Mouse (Mus musculus) hindbrain, embryonic 10.5 days (tissue): Measurements from ENCODE around the gene Irak2. TPM values are rescaled to one million over a fixed set of nuclear protein-coding genes. Genes with fewer than 3 reads are reported as not detected.
A peak's percentile ranks its signal among the peaks of the same experiment; 100 is the strongest.

Experiments used
- DNase-seq: peaks from one replicate; pipeline ENCODE4 v3.0.0-alpha.2; 2017; ENCODE audit warnings: low spot score
- H3K27ac ChIP-seq: fragments of 300-500 bp; sonication (generic); 2 replicates; pipeline ENCODE4 v1.5.1; 2016; ENCODE audit warnings: mild to moderate bottlenecking, moderate library complexity
- H3K27me3 ChIP-seq: fragments of 300-500 bp; sonication (generic); 2 replicates; pipeline ENCODE4 v1.6.1; 2016; ENCODE audit warnings: mild to moderate bottlenecking; ENCODE audit not compliant: poor library complexity, insufficient read depth, severe bottlenecking
- H3K36me3 ChIP-seq: fragments of 300-500 bp; sonication (generic); 2 replicates; pipeline ENCODE4 v1.6.1; 2016; ENCODE audit warnings: mild to moderate bottlenecking, moderate library complexity
- H3K4me1 ChIP-seq: fragments of 300-500 bp; sonication (generic); replicated peaks from 2 replicates; pipeline ENCODE4 v1.6.1; 2016; ENCODE audit warnings: mild to moderate bottlenecking
- H3K4me3 ChIP-seq: fragments of 300-500 bp; sonication (generic); 2 replicates; pipeline ENCODE4 v1.5.1; 2016; ENCODE audit warnings: mild to moderate bottlenecking, moderate library complexity
- H3K9me3 ChIP-seq: fragments of 300-500 bp; sonication (generic); 2 replicates; pipeline ENCODE4 v1.6.1; 2016; ENCODE audit warnings: mild to moderate bottlenecking, moderate library complexity
- WGBS: fragments of 180-500 bp; shearing (Covaris S2); methylation state at CpG from one replicate; pipeline ENCODE4 v1.1.7; 2016; 5-methylcytosine and 5-hydroxymethylcytosine counted together
- polyA plus RNA-seq: library from polyadenylated mRNA; unstranded; fragments of >200 nt; fragmentation: Nextera tagmentation; extraction: Ambion mirVana; gene quantifications from 2 replicates; pipeline ENCODE4 v1.2.1, GENCODE M21; 2016

Irak2 gene
- 5.1 and 6.8 TPM in 2 replicates for polyA plus RNA-seq

DNA sequence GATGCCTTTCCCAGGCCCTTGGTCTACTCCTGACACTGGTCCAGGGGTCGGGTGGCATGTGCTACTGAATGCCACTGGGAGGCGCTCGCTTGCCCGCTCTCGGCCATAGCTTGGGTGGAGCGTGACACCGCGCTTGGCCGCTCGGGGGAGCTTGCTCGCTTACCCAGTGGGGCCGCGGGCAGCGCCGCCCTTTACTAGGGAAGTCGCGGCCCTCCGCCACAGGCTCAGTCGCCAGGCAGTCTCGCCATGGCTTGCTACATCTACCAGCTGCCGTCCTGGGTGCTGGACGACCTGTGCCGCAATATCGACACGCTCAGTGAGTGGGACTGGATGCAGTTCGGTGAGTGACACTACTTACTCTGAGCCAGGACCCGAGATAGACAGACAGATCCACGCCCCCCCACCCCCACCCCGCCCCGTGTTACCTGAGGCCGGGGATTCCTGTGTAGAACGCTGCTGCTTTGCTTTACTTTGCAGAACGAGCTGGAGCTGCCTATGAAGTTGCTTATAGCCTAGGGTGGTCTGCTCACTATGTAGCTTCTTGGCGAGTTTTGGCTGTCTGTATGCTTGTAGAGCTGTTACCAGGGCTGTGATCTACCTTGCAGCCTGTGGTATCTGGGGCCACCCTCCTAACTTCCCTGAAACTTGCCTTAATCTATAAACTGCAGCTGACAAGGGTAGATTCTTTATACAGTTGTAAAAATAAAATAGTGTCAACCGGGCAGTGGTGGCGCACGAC, at the start of gene Irak2:
Gene Irak2 (plus strand): TSS at position 166 of the 739 bp plus-strand sequence.
- WGBS = 9% methylated on average over 37 of the region's 37 CpGs
- DNase-seq = peak; percentile 93
- peak within 1 kb of the TSS; percentile 78 for H3K27ac ChIP-seq

DNA sequence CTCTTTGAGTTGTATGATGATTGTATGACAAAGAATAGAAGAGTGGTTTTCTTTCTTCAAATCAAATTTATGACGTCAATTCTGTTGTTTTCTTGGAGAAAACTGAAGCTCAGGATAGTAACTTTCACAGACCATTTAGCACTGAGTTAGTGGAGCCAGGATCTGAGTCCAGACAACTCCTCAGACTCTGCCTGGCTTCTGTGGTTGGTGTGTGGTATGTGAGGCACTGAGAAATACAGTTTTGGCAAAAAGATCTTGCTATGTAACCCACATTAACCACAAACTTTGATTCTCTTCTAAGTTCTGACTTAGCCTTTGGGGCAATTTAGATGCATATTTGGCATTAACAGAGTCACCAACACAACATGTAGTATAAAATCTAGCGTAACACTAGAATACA, 45.6 kb upstream of the Irak2 start:
- Histone ChIP-seq H3K4me1 (no peaks in the 10 kb centered on the region), H3K9me3 (no peaks in the 10 kb centered on the region), H3K27me3 (no peaks in the 10 kb centered on the region), H3K27ac (no peak overlapping the region), H3K4me3 (no peak overlapping the region), H3K36me3 (peaks cover 36% of the 10 kb centered on the region)
- WGBS = 91% methylated on average over 2 of the region's 2 CpGs
- no peak for DNase-seq

More for the DNA sequence above, at the start of gene Irak2:
- peaks cover 6% of the 10 kb centered on the region for H3K36me3 ChIP-seq
- H3K9me3 ChIP-seq = no peaks in the 10 kb centered on the region
- H3K27me3 ChIP-seq = no peaks in the 10 kb centered on the region
- peaks cover 14% of the 10 kb centered on the region for H3K4me1 ChIP-seq
- peak within 1 kb of the TSS; percentile 57 for H3K4me3 ChIP-seq

DNA sequence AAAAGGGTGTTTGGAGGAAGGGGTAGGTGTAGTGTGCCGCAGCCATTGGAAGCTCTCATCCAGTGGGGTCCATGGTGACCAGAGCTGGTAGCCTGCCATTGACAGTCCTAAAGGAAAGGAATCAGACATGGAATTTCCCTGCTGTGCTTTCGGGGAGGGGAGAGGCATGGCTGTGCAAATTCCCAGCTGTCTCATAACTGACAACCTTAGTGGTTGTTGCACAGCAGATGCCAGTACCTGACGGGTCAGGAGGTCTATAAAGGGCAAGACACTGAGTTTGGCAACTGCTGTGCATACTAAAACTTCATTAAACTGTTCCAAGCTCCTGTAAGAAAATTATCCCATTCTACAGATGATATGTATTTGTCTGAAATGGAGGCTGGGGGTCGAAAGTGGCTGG, 40.3 kb upstream of the Irak2 start:
- Histone ChIP-seq H3K36me3 (peaks cover 15% of the 10 kb centered on the region; the same call in 1 of the 2 replicates), H3K9me3 (no peaks in the 10 kb centered on the region), H3K27ac (no peak overlapping the region), H3K4me3 (no peak overlapping the region), H3K4me1 (peaks cover 8% of the 10 kb centered on the region), H3K27me3 (no peaks in the 10 kb centered on the region)
- no peak for DNase-seq
- whole genome bisulfite sequencing = 91% methylated on average over 4 of the region's 4 CpGs

DNA sequence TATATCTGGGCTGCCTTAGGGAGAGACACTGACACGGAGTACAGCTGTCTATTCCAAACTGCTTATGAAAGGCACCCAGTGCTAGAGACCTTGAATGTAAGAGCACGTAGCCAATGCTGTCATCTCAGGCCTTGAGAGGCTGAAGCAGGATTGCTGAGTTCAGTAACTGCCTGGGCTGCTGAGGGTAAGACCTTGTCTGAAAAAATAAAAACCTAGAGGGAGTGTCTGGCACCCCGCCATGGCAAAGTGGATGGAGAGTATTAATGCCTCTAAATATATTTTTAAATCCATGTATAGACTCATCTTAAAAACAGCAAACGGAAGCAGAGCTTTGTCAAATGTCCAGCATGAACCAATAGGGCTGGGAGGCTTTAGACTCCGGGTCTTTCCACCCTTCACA, 38.4 kb upstream of the Irak2 start:
- no peak for DNase-seq
- 79% methylated on average over 5 of the region's 5 CpGs for WGBS
- Histone ChIP-seq H3K27ac (no peak overlapping the region), H3K9me3 (no peaks in the 10 kb centered on the region), H3K27me3 (no peaks in the 10 kb centered on the region), H3K4me3 (no peak overlapping the region), H3K36me3 (peaks cover 11% of the 10 kb centered on the region; the same call in 1 of the 2 replicates), H3K4me1 (peaks cover 13% of the 10 kb centered on the region)

DNA sequence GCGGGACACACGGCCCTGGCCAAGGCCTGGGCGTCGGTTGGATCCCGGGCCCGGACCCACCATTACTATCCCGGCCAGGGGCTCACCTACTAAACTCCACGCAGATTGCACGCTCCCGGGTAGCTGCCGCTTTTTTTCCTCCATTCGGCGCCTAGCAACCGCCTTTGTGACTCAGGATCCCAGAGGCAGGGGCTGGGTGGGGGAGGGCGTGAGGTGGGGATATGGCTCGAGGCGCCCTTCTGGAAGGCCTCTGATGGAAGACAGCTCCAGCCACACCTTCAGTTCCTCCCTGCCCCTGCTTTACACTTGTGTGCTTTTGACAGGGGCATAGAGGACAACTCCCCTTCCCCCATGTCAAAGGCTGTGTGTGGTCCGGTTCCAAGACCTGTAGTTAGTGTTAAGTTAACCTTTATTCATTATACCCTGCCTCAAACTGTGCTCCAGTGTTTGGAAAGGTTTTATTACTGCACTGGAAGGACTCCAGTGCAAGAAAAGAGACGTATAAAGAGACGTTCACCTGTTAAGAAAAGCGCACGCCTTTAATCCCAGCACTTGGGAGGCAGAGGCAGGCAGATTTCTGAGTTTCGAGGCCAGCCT, 37.6 kb upstream of the Irak2 start, which contains the start of gene Fancd2os:
Gene Fancd2os (minus strand): TSS at position 173 of the 597 bp plus-strand sequence.
- Histone ChIP-seq H3K36me3 (peaks cover 11% of the 10 kb centered on the region; the same call in 1 of the 2 replicates), H3K4me3 (no peak within 1 kb of the TSS; the same call in 1 of the 2 replicates), H3K27me3 (no peaks in the 10 kb centered on the region), H3K9me3 (no peaks in the 10 kb centered on the region), H3K4me1 (peaks cover 21% of the 10 kb centered on the region), H3K27ac (peak within 1 kb of the TSS; percentile 69)
- DNase-seq = peak; percentile 26
- WGBS = 43% methylated on average over 23 of the region's 23 CpGs

DNA sequence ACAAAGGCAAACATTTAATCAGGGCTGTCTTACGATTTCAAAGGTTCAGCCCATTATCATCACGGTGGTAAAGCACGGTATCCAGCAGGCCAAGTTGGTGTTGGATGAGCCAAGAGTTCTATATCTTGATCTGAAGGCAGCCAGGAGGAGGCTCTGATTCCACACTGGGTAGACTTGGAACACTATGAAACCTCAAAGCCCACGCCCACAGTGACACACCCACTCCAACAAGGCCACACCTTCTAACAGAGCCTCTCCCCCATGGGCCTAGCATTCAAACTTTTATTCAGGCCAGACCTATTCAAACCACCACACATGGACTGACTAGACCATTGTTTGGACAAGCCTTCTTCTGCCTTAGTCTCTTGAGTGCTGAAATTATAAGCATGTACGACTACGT, 35.4 kb upstream of the Irak2 start:
- WGBS = 96% methylated on average over 6 of the region's 6 CpGs
- H3K27me3 ChIP-seq = no peaks in the 10 kb centered on the region
- H3K27ac ChIP-seq = no peak overlapping the region
- no peak overlapping the region for H3K4me3 ChIP-seq
- no peak for DNase-seq
- H3K36me3 ChIP-seq = peaks cover 17% of the 10 kb centered on the region
- H3K9me3 ChIP-seq = no peaks in the 10 kb centered on the region
- peaks cover 33% of the 10 kb centered on the region for H3K4me1 ChIP-seq

DNA sequence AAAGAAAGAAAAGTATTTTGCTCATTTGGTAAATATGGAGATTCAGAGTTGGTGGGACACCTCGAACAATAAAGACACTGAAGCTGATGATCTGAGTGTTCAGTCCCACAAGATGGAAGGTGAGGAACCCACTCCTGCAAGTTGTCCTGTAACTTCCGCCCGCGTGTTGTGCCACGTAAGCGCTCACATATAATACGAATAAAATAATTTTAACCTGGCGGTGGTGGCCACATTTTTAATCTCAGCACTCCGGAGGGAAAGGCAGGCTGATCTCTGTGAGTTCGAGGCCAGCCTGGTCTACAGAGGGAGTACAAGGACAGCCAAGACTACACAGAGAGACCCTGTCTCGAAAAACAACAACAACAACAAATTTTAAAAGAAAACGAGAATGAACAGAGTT, 34.3 kb upstream of the Irak2 start:
- H3K27me3 ChIP-seq = no peaks in the 10 kb centered on the region
- peaks cover 19% of the 10 kb centered on the region for H3K36me3 ChIP-seq
- no peaks in the 10 kb centered on the region for H3K9me3 ChIP-seq
- H3K4me3 ChIP-seq = peak overlapping the region; percentile 96
- no peak for DNase-seq
- WGBS = 49% methylated on average over 12 of the region's 12 CpGs
- H3K27ac ChIP-seq = peak overlapping the region; percentile 94
- H3K4me1 ChIP-seq = peaks cover 33% of the 10 kb centered on the region

DNA sequence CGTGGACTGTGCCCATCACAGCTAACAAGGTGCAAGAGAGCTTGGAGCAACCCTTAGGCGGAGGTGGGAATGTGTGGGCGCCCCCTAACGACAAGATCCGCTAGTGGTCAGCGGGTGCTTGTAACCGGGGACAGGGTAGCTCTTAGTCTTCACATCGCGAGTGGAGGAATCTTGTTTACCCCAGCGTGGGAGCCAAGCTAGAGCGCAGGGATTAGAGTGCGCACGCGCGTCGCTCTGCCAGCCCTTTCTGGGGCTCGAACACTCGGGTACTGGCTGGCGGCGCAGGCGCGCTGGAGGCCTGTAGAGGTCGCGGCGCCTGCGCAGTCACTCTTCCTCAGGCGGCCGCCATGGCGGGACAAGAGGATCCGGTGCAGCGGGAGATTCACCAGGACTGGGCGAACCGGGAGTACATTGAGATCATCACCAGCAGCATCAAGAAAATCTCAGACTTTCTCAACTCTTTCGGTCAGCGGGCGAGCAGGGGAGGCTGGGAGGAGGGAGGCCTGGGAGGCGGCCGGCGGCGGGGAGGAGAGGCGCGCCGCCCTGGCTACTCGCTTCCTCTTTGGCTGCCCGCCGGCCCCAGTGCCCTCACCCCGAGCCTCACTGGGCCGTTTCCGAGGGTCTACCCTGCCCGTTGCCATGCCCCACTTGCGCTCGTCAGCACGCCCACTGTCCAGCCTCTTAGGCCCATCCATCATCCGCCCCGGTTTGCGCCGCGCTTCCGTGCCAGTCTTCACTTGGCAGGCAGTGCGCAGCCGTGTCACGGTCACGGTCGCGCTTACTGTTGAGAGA, 33.6 kb upstream of the Irak2 start, which contains the start of gene Brk1:
Gene Brk1 (plus strand): TSS at position 341 of the 792 bp plus-strand sequence.
- peak; percentile 89 for DNase-seq
- H3K9me3 ChIP-seq = no peaks in the 10 kb centered on the region
- WGBS = under 1% methylated on average over 65 of the region's 65 CpGs
- no peaks in the 10 kb centered on the region for H3K27me3 ChIP-seq
- H3K4me3 ChIP-seq = peak within 1 kb of the TSS; percentile 96
- peaks cover 23% of the 10 kb centered on the region for H3K36me3 ChIP-seq
- peak within 1 kb of the TSS; percentile 94 for H3K27ac ChIP-seq
- peaks cover 33% of the 10 kb centered on the region for H3K4me1 ChIP-seq

DNA sequence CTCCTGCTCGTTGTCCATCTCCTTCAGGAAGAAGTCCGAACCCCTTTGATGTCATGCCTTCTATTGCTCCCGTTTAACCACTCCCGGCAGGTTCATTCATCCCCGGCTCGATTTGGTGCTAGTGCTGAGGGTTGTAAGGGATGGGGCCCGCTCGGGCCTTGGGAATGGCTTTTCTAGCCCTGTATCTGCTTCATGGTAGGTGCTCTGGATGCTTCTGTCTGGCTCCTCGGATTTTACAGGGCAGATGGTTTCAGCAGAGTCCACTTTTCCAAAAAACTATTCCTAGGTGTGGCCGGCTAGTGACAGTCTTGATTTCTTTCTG, 33.1 kb upstream of the Irak2 start:
- peak overlapping the region; percentile 96 for H3K4me3 ChIP-seq
- H3K4me1 ChIP-seq = peaks cover 31% of the 10 kb centered on the region
- DNase-seq = no peak
- no peaks in the 10 kb centered on the region for H3K27me3 ChIP-seq
- H3K36me3 ChIP-seq = peaks cover 29% of the 10 kb centered on the region
- 6% methylated on average over 10 of the region's 10 CpGs for WGBS
- no peaks in the 10 kb centered on the region for H3K9me3 ChIP-seq
- peak overlapping the region; percentile 94 for H3K27ac ChIP-seq

DNA sequence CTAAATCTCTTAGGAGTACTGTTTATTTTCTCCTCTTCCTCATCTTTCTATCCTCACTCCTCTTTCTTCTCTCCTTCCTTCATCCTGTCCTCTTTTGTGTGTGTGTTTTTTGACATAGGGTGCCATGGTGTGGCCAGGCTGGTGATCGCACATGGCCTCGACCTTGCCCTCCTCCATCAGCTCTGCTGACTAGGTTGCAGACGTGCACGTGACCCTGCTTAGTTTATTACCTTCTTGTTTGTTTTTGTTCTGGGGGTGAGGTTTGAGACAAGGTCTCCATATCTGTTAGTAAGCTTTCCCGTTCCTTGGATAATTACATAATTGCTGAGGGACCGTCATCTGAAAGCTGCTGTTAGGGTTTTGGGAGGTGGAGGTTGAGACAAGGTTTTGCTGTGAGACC, 29.4 kb upstream of the Irak2 start:
- Histone ChIP-seq H3K9me3 (peaks cover 4% of the 10 kb centered on the region; the same call in 1 of the 2 replicates), H3K4me1 (peaks cover 25% of the 10 kb centered on the region), H3K36me3 (peaks cover 65% of the 10 kb centered on the region), H3K27ac (no peak overlapping the region), H3K4me3 (no peak overlapping the region), H3K27me3 (no peaks in the 10 kb centered on the region)
- 92% methylated on average over 6 of the region's 6 CpGs for WGBS
- DNase-seq = no peak

DNA sequence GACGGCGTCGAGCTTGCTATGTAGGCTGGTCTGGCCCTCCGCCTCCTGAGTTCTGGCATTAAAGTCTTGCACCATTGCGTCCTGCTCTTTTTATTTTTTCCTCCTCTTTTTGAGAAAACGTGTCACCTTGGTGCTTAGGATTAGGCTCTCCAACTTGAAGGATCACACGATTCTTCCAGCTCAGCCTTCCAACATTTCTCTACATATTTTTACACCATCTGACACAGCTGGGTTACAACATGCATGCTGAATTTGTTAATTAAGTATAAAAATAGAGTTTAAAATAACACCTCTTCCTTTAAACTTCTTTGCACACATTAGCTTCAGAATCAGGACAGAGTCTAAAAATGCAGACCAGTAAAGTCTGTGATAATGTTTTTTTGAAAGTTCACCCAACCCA, 29.0 kb upstream of the Irak2 start:
- WGBS = 96% methylated on average over 7 of the region's 7 CpGs
- Histone ChIP-seq H3K27ac (no peak overlapping the region), H3K4me1 (peaks cover 23% of the 10 kb centered on the region), H3K9me3 (peaks cover 7% of the 10 kb centered on the region; the same call in 1 of the 2 replicates), H3K36me3 (peaks cover 70% of the 10 kb centered on the region), H3K4me3 (no peak overlapping the region), H3K27me3 (no peaks in the 10 kb centered on the region)
- no peak for DNase-seq

DNA sequence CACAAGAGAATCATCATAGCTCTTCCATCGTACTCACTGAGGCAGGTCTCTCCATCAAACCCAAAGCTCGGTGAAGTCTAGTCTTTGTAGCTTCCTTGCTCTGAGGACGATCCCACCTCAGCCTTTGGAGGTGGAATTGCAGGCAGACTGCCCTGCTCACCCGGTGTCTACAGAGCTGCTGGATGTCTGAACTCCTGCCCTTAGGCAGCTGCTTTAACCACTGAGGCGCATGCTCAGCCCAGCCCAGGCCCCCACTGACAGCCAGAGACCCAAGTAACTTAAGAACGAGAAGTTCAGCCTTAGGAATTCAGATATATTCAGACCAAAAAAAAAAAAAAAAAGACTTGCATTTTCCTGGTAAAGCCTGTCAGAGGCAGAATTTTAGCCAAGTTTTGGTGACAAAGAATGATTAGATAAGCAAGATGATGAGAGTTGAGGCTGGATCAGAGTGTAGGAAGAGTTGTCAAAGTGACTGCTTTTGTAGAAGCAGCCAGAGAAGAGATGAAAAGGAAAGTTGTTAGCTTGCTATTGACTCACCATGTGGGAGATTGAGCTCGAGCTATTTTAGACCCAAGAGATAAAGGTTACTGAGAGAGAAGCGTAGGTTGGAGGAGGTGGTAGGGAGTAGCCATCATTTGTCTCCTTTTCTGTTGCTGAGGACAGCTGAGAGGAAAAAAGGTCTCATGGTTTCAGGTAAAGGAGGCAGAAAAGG, 25.9 kb upstream of the Irak2 start:
- Histone ChIP-seq H3K4me3 (no peak overlapping the region), H3K4me1 (no peaks in the 10 kb centered on the region), H3K36me3 (peaks cover 88% of the 10 kb centered on the region), H3K27ac (no peak overlapping the region), H3K27me3 (no peaks in the 10 kb centered on the region), H3K9me3 (peaks cover 7% of the 10 kb centered on the region; the same call in 1 of the 2 replicates)
- no peak for DNase-seq
- WGBS = 89% methylated on average over 8 of the region's 8 CpGs
